In genomic region chr4:138325466-138326076, GRCm38 (mm10) we compare ENCODE assay signal across 8 mouse cellular contexts. TPM values are rescaled to one million over a fixed set of nuclear protein-coding genes. Genes with fewer than 3 reads are reported as not detected.
DNase-seq lines count a peak whose midpoint lies in the region; ATAC-seq and TF ChIP-seq lines count a peak whose summit lies in the region.

No protein-coding gene starts in this region.

- TF ChIP-seq POLR2A in embryonic fibroblast, embryonic 13.5 days (IDR thresholded peaks at IDR 0.05; ENCODE audit: low read depth, low read length), result peak; percentile 66

- H3K9me3 ChIP-seq in heart, embryonic 10.5 days, result no peaks in the 10 kb centered on the region
- no peaks in the 10 kb centered on the region for H3K9me3 ChIP-seq in kidney, embryonic 15.5 days (replicated peaks)

- WGBS in heart, embryonic 10.5 days, result under 1% methylated on average over 45 of the region's 45 CpGs
- 0% methylated on average over 38 of the region's 45 CpGs for WGBS in kidney, embryonic 15.5 days

- DNase-seq in brain, adult 2 months (ENCODE audit: low read depth, low spot score), result peak; percentile 94
- peak; percentile 97 for DNase-seq in heart, embryonic 10.5 days (ENCODE audit: low spot score)
- peak; percentile 97 for DNase-seq in liver
- peak; percentile 92 to 95 for DNase-seq in spleen, postnatal 36 days (ENCODE audit: low spot score in 2 of 2)

- H3K27me3 ChIP-seq in C2C12 (ENCODE audit: control insufficient read depth, insufficient read depth, insufficient read length), result no peaks in the 10 kb centered on the region
- peaks cover 2% of the 10 kb centered on the region for H3K27me3 ChIP-seq in heart, embryonic 10.5 days (ENCODE audit: insufficient read depth, poor library complexity, severe bottlenecking)
- H3K27me3 ChIP-seq in kidney, embryonic 15.5 days, result peaks cover 9% of the 10 kb centered on the region

- ATAC-seq in kidney, embryonic 15.5 days (replicated peaks; ENCODE audit: low FRiP score), result peak; percentile 94
- ATAC-seq in monocyte, adult 5-6 weeks (replicated peaks; ENCODE audit: insufficient number of reproducible peaks, low FRiP score, low TSS enrichment, poor library complexity, severe bottlenecking), result peak; percentile 92

- H3K9ac ChIP-seq in kidney, embryonic 15.5 days, result peak overlapping the region; percentile 83

- peak overlapping the region; percentile 73 for H3ac ChIP-seq in C2C12 (ENCODE audit: control insufficient read depth, insufficient read length, low read depth)

- H3K27ac ChIP-seq in embryonic fibroblast, embryonic 13.5 days (ENCODE audit: insufficient read depth, low read length), result peak overlapping the region; percentile 54
- peak overlapping the region; percentile 97 for H3K27ac ChIP-seq in heart, embryonic 10.5 days
- H3K27ac ChIP-seq in kidney, embryonic 15.5 days, result peak overlapping the region; percentile 97

- no peaks in the 10 kb centered on the region for H3K79me3 ChIP-seq in C2C12 (ENCODE audit: low read depth)

- H3K36me3 ChIP-seq in C2C12 (ENCODE audit: control insufficient read depth, insufficient read depth), result no peaks in the 10 kb centered on the region
- H3K36me3 ChIP-seq in heart, embryonic 10.5 days, result no peaks in the 10 kb centered on the region
- no peaks in the 10 kb centered on the region for H3K36me3 ChIP-seq in kidney, embryonic 15.5 days

- H3K4me1 ChIP-seq in embryonic fibroblast, embryonic 13.5 days (ENCODE audit: control insufficient read depth, insufficient read depth, low read length), result no peaks in the 10 kb centered on the region
- H3K4me1 ChIP-seq in heart, embryonic 10.5 days, result peaks cover 42% of the 10 kb centered on the region
- H3K4me1 ChIP-seq in kidney, embryonic 15.5 days, result peaks cover 11% of the 10 kb centered on the region

- peak; percentile 4 for TF ChIP-seq CTCF in C2C12 (IDR thresholded peaks at IDR 0.05; ENCODE audit: control insufficient read depth, insufficient read depth, insufficient read length)
- TF ChIP-seq CTCF in embryonic fibroblast, embryonic 13.5 days (IDR thresholded peaks at IDR 0.05; ENCODE audit: borderline replicate concordance, insufficient read depth, low read length), result no peak

- peak overlapping the region; percentile 71 for H3K4me3 ChIP-seq in C2C12 (ENCODE audit: insufficient read depth, poor library complexity, severe bottlenecking)
- H3K4me3 ChIP-seq in embryonic fibroblast, embryonic 13.5 days (ENCODE audit: insufficient read depth, low read length), result peak overlapping the region; percentile 53
- H3K4me3 ChIP-seq in heart, embryonic 10.5 days, result peak overlapping the region; percentile 99
- peak overlapping the region; percentile 90 for H3K4me3 ChIP-seq in kidney, embryonic 15.5 days (replicated peaks)

- H3K79me2 ChIP-seq in C2C12 (ENCODE audit: control insufficient read depth, insufficient read depth), result no peaks in the 10 kb centered on the region

- peak overlapping the region; percentile 78 for H3K4me2 ChIP-seq in kidney, embryonic 15.5 days

TF ChIP-seq in C2C12, 6 proteins besides CTCF, POLR2A, EP300 and RAD21:
- TF ChIP-seq FOSL1 (IDR thresholded peaks at IDR 0.05; ENCODE audit: insufficient read depth, low read length, poor library complexity, severe bottlenecking), result no peak
- TF ChIP-seq MYOG (IDR thresholded peaks at IDR 0.05; ENCODE audit: control insufficient read depth, extremely low read depth, insufficient read length), result no peak
- no peak for TF ChIP-seq USF1 (IDR thresholded peaks at IDR 0.05; ENCODE audit: low read depth)
- no peak for TF ChIP-seq MYOD1 (IDR thresholded peaks at IDR 0.05; ENCODE audit: control insufficient read depth, insufficient read length, low read depth)
- peak; percentile 56 for TF ChIP-seq CEBPB (IDR thresholded peaks at IDR 0.05; ENCODE audit: low read depth)
- peak; percentile 13 for TF ChIP-seq MAX (IDR thresholded peaks at IDR 0.05)

RNA-seq across cellular contexts. Expression of gene Pink1, which starts 0.5 kb away (rescaled TPM):
- 9.7 TPM for polyA plus RNA-seq in C2C12 (2012; fragmentation: generic; extraction: Trizol)
- polyA plus RNA-seq in embryonic fibroblast, embryonic 13.5 days (2011; ENCODE audit: insufficient read length, low read depth, missing spikeins), result 17.5 and 19.1 TPM in 2 replicates
- polyA plus RNA-seq in heart, embryonic 10.5 days (2016; fragmentation: Nextera tagmentation; extraction: Ambion mirVana), result 27.8 and 42.2 TPM in 2 replicates
- polyA plus RNA-seq in kidney, embryonic 15.5 days (2015; fragmentation: Nextera tagmentation; extraction: Ambion mirVana), result 47.5 and 50.3 TPM in 2 replicates
- total RNA-seq in monocyte, adult 5-6 weeks (2017), result 61.5 to 65.7 TPM (median 63.1 TPM) in 3 replicates

RNA-seq across cellular contexts. Expression of gene Ddost, which starts 21.0 kb away (rescaled TPM):
- 204 TPM for polyA plus RNA-seq in C2C12 (2012; fragmentation: generic; extraction: Trizol)
- 191 and 221 TPM in 2 replicates for polyA plus RNA-seq in embryonic fibroblast, embryonic 13.5 days (2011; ENCODE audit: insufficient read length, low read depth, missing spikeins)
- 340 and 349 TPM in 2 replicates for polyA plus RNA-seq in heart, embryonic 10.5 days (2016; fragmentation: Nextera tagmentation; extraction: Ambion mirVana)
- 365 and 386 TPM in 2 replicates for polyA plus RNA-seq in kidney, embryonic 15.5 days (2015; fragmentation: Nextera tagmentation; extraction: Ambion mirVana)
- total RNA-seq in monocyte, adult 5-6 weeks (2017), result 51.8 to 63.8 TPM (median 53.8 TPM) in 3 replicates

RNA-seq across cellular contexts. Expression of gene Cda, which starts 42.2 kb away (rescaled TPM):
- 8.7 TPM for polyA plus RNA-seq in C2C12 (2012; fragmentation: generic; extraction: Trizol)
- 1.0 and 1.2 TPM in 2 replicates for polyA plus RNA-seq in embryonic fibroblast, embryonic 13.5 days (2011; ENCODE audit: insufficient read length, low read depth, missing spikeins)
- polyA plus RNA-seq in heart, embryonic 10.5 days (2016; fragmentation: Nextera tagmentation; extraction: Ambion mirVana), result 4.5 and 5.2 TPM in 2 replicates
- 21.3 and 22.0 TPM in 2 replicates for polyA plus RNA-seq in kidney, embryonic 15.5 days (2015; fragmentation: Nextera tagmentation; extraction: Ambion mirVana)
- total RNA-seq in monocyte, adult 5-6 weeks (2017), result not detected in 3 replicates

Comparison
In these comparisons a context has a peak if more than half of its experiments do, and no peak if none do; other contexts are left out.
1. Peak in every context shown above with its lines: DNase-seq, ATAC-seq, H3K4me3 ChIP-seq and H3K27ac ChIP-seq.